Mouse (Mus musculus) subcutaneous adipose tissue, adult 2 months (tissue): ENCODE data around the gene Pabpn1l. TPM values are rescaled to one million over a fixed set of nuclear protein-coding genes. Genes with fewer than 3 reads are reported as not detected.

Experiments
- polyA plus RNA-seq: library from polyadenylated mRNA; depleted of rRNA; stranded (reverse); fragments of >200 nt; gene quantifications from 2 replicates; pipeline ENCODE4 v1.2.3, GENCODE M21; 2012; ENCODE audit warnings: low replicate concordance; rRNA removed

Gene Pabpn1l
- polyA plus RNA-seq = not detected in 2 replicates

DNA sequence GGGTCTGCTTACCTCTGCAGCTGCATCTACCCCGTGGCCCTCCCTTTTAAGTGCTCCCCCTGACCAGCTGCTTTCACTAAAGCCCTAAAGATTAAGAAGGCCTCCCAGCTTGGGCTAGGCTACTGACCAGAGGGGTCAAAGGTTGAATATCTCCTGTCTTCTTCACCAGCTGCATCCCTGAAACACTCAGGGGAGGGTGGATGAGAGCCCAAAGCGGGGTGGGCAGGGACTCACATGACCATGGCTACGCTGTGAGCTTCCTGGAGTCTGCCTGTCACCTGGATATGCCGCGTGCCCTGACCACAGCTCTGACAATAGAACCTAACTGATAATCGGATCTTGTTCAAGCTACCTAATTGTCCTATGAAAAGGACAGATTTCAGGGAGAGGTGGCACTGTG is at the start of gene Pabpn1l:
TSS of gene Pabpn1l (minus strand) at position 13 of the 400 bp plus-strand sequence.

DNA sequence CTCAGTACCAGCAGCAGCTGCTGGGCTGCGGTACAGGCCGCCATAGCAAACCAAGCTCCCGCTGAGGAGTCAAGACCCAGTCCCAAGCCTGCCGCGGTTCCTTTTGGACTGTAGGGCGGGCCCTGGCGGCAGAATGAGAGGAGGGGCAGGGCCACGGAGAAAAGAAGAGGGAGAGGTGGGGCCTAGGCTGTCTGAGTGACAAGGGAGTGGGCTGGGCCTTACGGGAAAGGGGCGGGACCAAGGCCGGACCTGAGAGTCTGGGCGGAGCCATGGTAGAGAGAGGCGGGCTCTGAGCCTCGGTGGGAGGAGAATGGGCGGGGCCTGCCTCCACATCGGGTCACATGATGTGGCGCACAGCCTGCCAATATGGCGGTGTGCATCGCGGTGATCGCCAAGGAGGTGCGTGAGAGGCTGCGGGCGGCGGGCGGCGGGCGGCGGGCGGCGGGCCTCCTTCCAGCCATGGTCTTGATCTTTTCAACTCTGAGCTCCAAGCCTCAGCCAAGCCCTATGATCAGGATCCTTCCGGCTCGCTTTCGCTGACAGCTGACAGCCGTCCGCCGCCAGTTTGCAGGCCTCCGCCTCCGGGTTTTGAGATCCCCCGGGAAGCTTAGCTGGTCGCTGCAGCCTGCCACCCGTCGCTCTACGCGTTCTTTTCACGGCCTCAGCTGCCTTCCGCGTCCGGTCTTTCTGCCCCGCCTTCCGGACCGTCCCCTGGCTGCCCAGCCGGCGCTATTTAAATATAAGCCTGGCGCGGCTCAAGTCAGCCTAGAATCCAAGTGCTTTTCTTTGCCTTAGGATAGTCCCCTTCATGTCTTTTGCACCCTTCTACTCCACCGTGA is 11.0 kb downstream of the Pabpn1l start, which contains the start of the genes Galns and Trappc2l:
TSS of gene Galns (minus strand) at position 169 of the 839 bp plus-strand sequence.
TSS of gene Trappc2l (plus strand) at position 346 of the 839 bp plus-strand sequence.

DNA sequence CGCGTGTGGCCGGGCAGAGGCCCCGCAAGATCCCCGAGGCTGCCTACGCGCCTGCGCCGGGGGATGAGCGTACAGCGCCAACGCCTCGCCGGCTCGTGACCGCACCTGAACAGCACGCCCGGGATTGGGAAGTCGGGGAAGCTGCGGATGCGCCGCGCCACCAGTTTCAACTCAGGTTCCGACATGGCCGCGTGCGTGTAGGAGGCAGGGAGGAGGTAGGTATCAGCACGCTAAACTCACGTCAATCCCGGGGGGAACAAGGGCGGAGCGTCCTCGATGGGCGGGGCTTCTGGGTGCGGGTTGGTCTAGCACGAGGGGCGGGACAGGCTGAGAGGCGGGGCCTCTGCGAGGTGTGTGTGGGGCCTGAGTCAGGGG is 45.9 kb downstream of the Pabpn1l start, which contains the start of gene Aprt:
TSS of gene Aprt (minus strand) at position 262 of the 375 bp plus-strand sequence.

Other genes with a start within 250 kb of the Pabpn1l start
- gene Zc3h18, start 246.1 kb downstream of the Pabpn1l start, polyA plus RNA-seq = 19.1 and 31.8 TPM in 2 replicates
- gene Il17c, start 200.7 kb downstream of the Pabpn1l start, polyA plus RNA-seq = 0.19 and 0.32 TPM in 2 replicates
- 87.0 and 191 TPM in 2 replicates for gene Cyba, start 189.8 kb downstream of the Pabpn1l start, polyA plus RNA-seq
- 33.7 and 36.7 TPM in 2 replicates for gene Mvd, start 179.3 kb downstream of the Pabpn1l start, polyA plus RNA-seq
- 0.20 and 0.85 TPM in 2 replicates for gene Snai3, start 162.0 kb downstream of the Pabpn1l start, polyA plus RNA-seq
- 74.3 and 112 TPM in 2 replicates for gene Rnf166, start 146.7 kb downstream of the Pabpn1l start, polyA plus RNA-seq
- 20.0 and 42.8 TPM in 2 replicates for gene Ctu2, start 146.6 kb downstream of the Pabpn1l start, polyA plus RNA-seq
- gene Piezo1, start 71.4 kb downstream of the Pabpn1l start, polyA plus RNA-seq = 208 and 217 TPM in 2 replicates
- 6.5 and 27.5 TPM in 2 replicates for gene Cdt1, start 54.7 kb downstream of the Pabpn1l start, polyA plus RNA-seq
- 48.9 and 263 TPM in 2 replicates for gene Aprt, start 45.8 kb downstream of the Pabpn1l start, polyA plus RNA-seq
- gene Galns, start 11.3 kb downstream of the Pabpn1l start, polyA plus RNA-seq = 25.7 and 35.7 TPM in 2 replicates
- 135 and 185 TPM in 2 replicates for gene Trappc2l, start 11.1 kb downstream of the Pabpn1l start, polyA plus RNA-seq
- 10.3 and 11.3 TPM in 2 replicates for gene Cbfa2t3, start 76.4 kb upstream of the Pabpn1l start, polyA plus RNA-seq
- 36.8 and 49.3 TPM in 2 replicates for gene Acsf3, start 152.7 kb upstream of the Pabpn1l start, polyA plus RNA-seq
- 0.03 and 0.19 TPM in 2 replicates for gene Cdh15, start 225.2 kb upstream of the Pabpn1l start, polyA plus RNA-seq